Mouse (Mus musculus) forebrain, postnatal 0 days (tissue): ENCODE results near the gene Hipk4. TPM values are rescaled to one million over a fixed set of nuclear protein-coding genes. Genes with fewer than 3 reads are reported as not detected.
A peak's percentile ranks its signal among the peaks of the same experiment; 100 is the strongest.

Experiments used
- ATAC-seq: fragments of 200-750 bp; cut with Nextera tagmentation; 2 replicates; pipeline ENCODE4 v1.8.0; 2017; ENCODE audit warnings: mild to moderate bottlenecking, moderate library complexity
- DNase-seq: peaks from one replicate; pipeline ENCODE4 v3.0.0-alpha.2; 2015
- H3K27ac ChIP-seq: fragments of 300-500 bp; sonication (generic); 2 replicates; pipeline ENCODE4 v1.5.1; 2014; ENCODE audit warnings: low read depth, mild to moderate bottlenecking, antibody characterized with exemption, low read length, moderate library complexity, mixed read lengths
- H3K27me3 ChIP-seq: fragments of 300-500 bp; sonication (generic); 2 replicates; pipeline ENCODE4 v1.6.1; 2014; ENCODE audit warnings: mild to moderate bottlenecking, low read length, mixed read lengths; ENCODE audit not compliant: insufficient read depth
- H3K36me3 ChIP-seq: fragments of 300-500 bp; sonication (generic); 2 replicates; pipeline ENCODE4 v1.6.1; 2014; ENCODE audit warnings: mild to moderate bottlenecking, moderate library complexity; ENCODE audit not compliant: insufficient read depth
- H3K4me1 ChIP-seq: fragments of 300-500 bp; sonication (generic); 2 replicates; pipeline ENCODE4 v1.6.1; 2014; ENCODE audit warnings: antibody characterized with exemption; ENCODE audit not compliant: insufficient read depth
- H3K4me2 ChIP-seq: fragments of 300-500 bp; sonication (generic); 2 replicates; pipeline ENCODE4 v1.6.1; 2014; ENCODE audit warnings: low read depth, mild to moderate bottlenecking, moderate library complexity
- H3K4me3 ChIP-seq: fragments of 300-500 bp; sonication (generic); 2 replicates; pipeline ENCODE4 v1.5.1; 2014; ENCODE audit warnings: low read depth, low read length, mixed read lengths
- H3K9ac ChIP-seq: fragments of 300-500 bp; sonication (generic); 2 replicates; pipeline ENCODE4 v1.6.1; 2014; ENCODE audit warnings: mild to moderate bottlenecking
- H3K9me3 ChIP-seq: fragments of 300-500 bp; sonication (generic); 2 replicates; pipeline ENCODE4 v1.6.1; 2016; ENCODE audit warnings: low read length
- CTCF ChIP-seq: sonication (generic); IDR thresholded peaks from 2 replicates; pipeline ENCODE4 v1.5.1; 2016; ENCODE audit warnings: antibody characterized with exemption, control low read depth, low read depth
- WGBS: fragments of 180-500 bp; shearing (Covaris S2); extraction: QIAGEN DNeasy Blood & Tissue Kit; methylation state at CpG from one replicate; pipeline ENCODE4 v1.1.7; 2014; 5-methylcytosine and 5-hydroxymethylcytosine counted together
- polyA plus RNA-seq: library from polyadenylated mRNA; unstranded; fragments of >200 nt; fragmentation: Nextera tagmentation; extraction: Ambion mirVana; gene quantifications from 2 replicates; pipeline ENCODE4 v1.2.1, GENCODE M21; 2015
- total RNA-seq: library from RNA; depleted of rRNA; stranded (reverse); fragments of >200 nt; gene quantifications from 2 replicates; pipeline ENCODE4 v1.2.3, GENCODE M21; 2014; rRNA removed

Hipk4 gene
- total and polyA plus RNA-seq, 2 experiments from 2014 or later, result 0.27 to 0.95 TPM

- ATAC-seq (no peak), DNase-seq (no peak)
- Histone ChIP-seq H3K36me3 (peaks cover 80% of the 10 kb centered on the region), H3K27me3 (no peaks in the 10 kb centered on the region), H3K4me1 (no peaks in the 10 kb centered on the region), H3K4me3 (no peak overlapping the region), H3K4me2 (no peak overlapping the region), H3K27ac (no peak overlapping the region), H3K9me3 (no peaks in the 10 kb centered on the region), H3K9ac (no peak overlapping the region)
- TF ChIP-seq CTCF, result no peak
- WGBS, result 90% methylated on average over 14 of the region's 14 CpGs
Measured at GRCm38 (mm10) chr7:27574124-27574880, 51.2 kb downstream of the Hipk4 start.

- no peak overlapping the region for H3K4me2 ChIP-seq
- H3K27me3 ChIP-seq, result no peaks in the 10 kb centered on the region
- H3K4me3 ChIP-seq, result no peak overlapping the region
- peak; percentile 61 for TF ChIP-seq CTCF
- H3K36me3 ChIP-seq, result peaks cover 83% of the 10 kb centered on the region
- H3K4me1 ChIP-seq, result no peaks in the 10 kb centered on the region
- DNase-seq, result peak; percentile 20
- no peaks in the 10 kb centered on the region for H3K9me3 ChIP-seq
- ATAC-seq, result no peak
- no peak overlapping the region for H3K27ac ChIP-seq
- 65% methylated on average over 6 of the region's 6 CpGs for WGBS
- no peak overlapping the region for H3K9ac ChIP-seq
Measured at GRCm38 (mm10) chr7:27576914-27577313, 53.8 kb downstream of the Hipk4 start.

- no peak for DNase-seq
- Histone ChIP-seq H3K4me2 (no peak overlapping the region), H3K27me3 (no peaks in the 10 kb centered on the region), H3K36me3 (peaks cover 83% of the 10 kb centered on the region), H3K9ac (no peak overlapping the region), H3K9me3 (no peaks in the 10 kb centered on the region), H3K27ac (no peak overlapping the region), H3K4me3 (no peak overlapping the region), H3K4me1 (no peaks in the 10 kb centered on the region)
- 96% methylated on average over 6 of the region's 6 CpGs for WGBS
- ATAC-seq, result no peak
- TF ChIP-seq CTCF, result no peak
Measured at GRCm38 (mm10) chr7:27577589-27577988, 54.5 kb downstream of the Hipk4 start.

GRCm38 (mm10) chr7:27578465-27578864 lies 55.4 kb downstream of the Hipk4 start:
- H3K9ac ChIP-seq, result no peak overlapping the region
- DNase-seq (no peak), ATAC-seq (no peak)
- H3K9me3 ChIP-seq, result no peaks in the 10 kb centered on the region
- 93% methylated on average over 7 of the region's 7 CpGs for whole genome bisulfite sequencing
- TF ChIP-seq CTCF, result no peak
- peaks cover 82% of the 10 kb centered on the region for H3K36me3 ChIP-seq
- no peak overlapping the region for H3K4me3 ChIP-seq
- no peaks in the 10 kb centered on the region for H3K4me1 ChIP-seq
- no peak overlapping the region for H3K27ac ChIP-seq
- no peak overlapping the region for H3K4me2 ChIP-seq
- no peaks in the 10 kb centered on the region for H3K27me3 ChIP-seq

- WGBS, result 88% methylated on average over 14 of the region's 14 CpGs
- Histone ChIP-seq H3K27me3 (no peaks in the 10 kb centered on the region), H3K9me3 (no peaks in the 10 kb centered on the region), H3K9ac (no peak overlapping the region), H3K4me2 (no peak overlapping the region), H3K4me1 (no peaks in the 10 kb centered on the region), H3K36me3 (peaks cover 70% of the 10 kb centered on the region), H3K4me3 (no peak overlapping the region), H3K27ac (no peak overlapping the region)
- no peak for DNase-seq
- ATAC-seq, result no peak
- TF ChIP-seq CTCF, result no peak
Measured at GRCm38 (mm10) chr7:27580380-27581174, 57.5 kb downstream of the Hipk4 start.

Other genes with a start within 250 kb of the Hipk4 start
- 13.4 and 26.7 TPM in 2 replicates for gene Ltbp4, start 185.6 kb upstream of the Hipk4 start, total RNA-seq
- 8.3 and 11.7 TPM in 2 replicates for gene Ltbp4, start 185.6 kb upstream of the Hipk4 start, polyA plus RNA-seq
- gene Shkbp1, start 167.2 kb upstream of the Hipk4 start, total RNA-seq, result 30.2 and 35.6 TPM in 2 replicates
- 31.8 and 33.1 TPM in 2 replicates for gene Shkbp1, start 167.2 kb upstream of the Hipk4 start, polyA plus RNA-seq
- gene Gm20479, start 165.8 kb upstream of the Hipk4 start, total RNA-seq, result not detected in 2 replicates
- gene Gm20479, start 165.8 kb upstream of the Hipk4 start, polyA plus RNA-seq, result not detected in 2 replicates
- gene Sptbn4, start 75.6 kb upstream of the Hipk4 start, total RNA-seq, result 18.8 and 22.3 TPM in 2 replicates
- 2.5 and 3.8 TPM in 2 replicates for gene Sptbn4, start 75.6 kb upstream of the Hipk4 start, polyA plus RNA-seq
- gene Blvrb, start 75.3 kb upstream of the Hipk4 start, total RNA-seq, result 11.6 and 14.3 TPM in 2 replicates
- 16.3 and 18.9 TPM in 2 replicates for gene Blvrb, start 75.3 kb upstream of the Hipk4 start, polyA plus RNA-seq
- gene Sertad3, start 49.5 kb upstream of the Hipk4 start, total RNA-seq, result 1.8 and 5.5 TPM in 2 replicates
- gene Sertad3, start 49.5 kb upstream of the Hipk4 start, polyA plus RNA-seq, result 4.3 and 4.9 TPM in 2 replicates
- gene Sertad1, start 36.4 kb upstream of the Hipk4 start, total RNA-seq, result 5.2 and 6.3 TPM in 2 replicates
- gene Sertad1, start 36.4 kb upstream of the Hipk4 start, polyA plus RNA-seq, result 6.3 and 7.4 TPM in 2 replicates
- gene Prx, start 23.9 kb upstream of the Hipk4 start, total RNA-seq, result 1.9 and 2.4 TPM in 2 replicates
- 1.1 and 1.4 TPM in 2 replicates for gene Prx, start 23.9 kb upstream of the Hipk4 start, polyA plus RNA-seq
- 144 and 219 TPM in 2 replicates for gene Pld3, start 30.0 kb downstream of the Hipk4 start, total RNA-seq
- gene Pld3, start 30.0 kb downstream of the Hipk4 start, polyA plus RNA-seq, result 205 and 246 TPM in 2 replicates
- gene 2310022A10Rik, start 30.0 kb downstream of the Hipk4 start, total RNA-seq, result 7.5 and 8.7 TPM in 2 replicates
- 26.3 and 28.1 TPM in 2 replicates for gene 2310022A10Rik, start 30.0 kb downstream of the Hipk4 start, polyA plus RNA-seq
- 61.1 and 64.2 TPM in 2 replicates for gene Akt2, start 68.3 kb downstream of the Hipk4 start, total RNA-seq
- 53.7 and 53.9 TPM in 2 replicates for gene Akt2, start 68.3 kb downstream of the Hipk4 start, polyA plus RNA-seq
- gene Ttc9b, start 130.6 kb downstream of the Hipk4 start, total RNA-seq, result 95.8 and 111 TPM in 2 replicates
- 116 and 118 TPM in 2 replicates for gene Ttc9b, start 130.6 kb downstream of the Hipk4 start, polyA plus RNA-seq
- gene Map3k10, start 151.3 kb downstream of the Hipk4 start, total RNA-seq, result 117 and 126 TPM in 2 replicates
- 20.8 and 22.5 TPM in 2 replicates for gene Map3k10, start 151.3 kb downstream of the Hipk4 start, polyA plus RNA-seq
- 8.5 and 10.6 TPM in 2 replicates for gene Zfp607b, start 166.1 kb downstream of the Hipk4 start, total RNA-seq
- 5.7 and 6.5 TPM in 2 replicates for gene Zfp607b, start 166.1 kb downstream of the Hipk4 start, polyA plus RNA-seq
- gene Zfp60, start 208.1 kb downstream of the Hipk4 start, total RNA-seq, result 41.3 and 46.0 TPM in 2 replicates
- 24.3 and 44.3 TPM in 2 replicates for gene Zfp60, start 208.1 kb downstream of the Hipk4 start, polyA plus RNA-seq